Mouse (Mus musculus) gastrocnemius, postnatal 36 days (tissue): ENCODE measurements around the gene Brd3. TPM values are rescaled to one million over a fixed set of nuclear protein-coding genes. Genes with fewer than 3 reads are reported as not detected.

Source experiments
- DNase-seq, 2 experiments: peaks; one replicate each; pipeline ENCODE4 v3.0.0; 2022
- intact Hi-C: fragments of 180-260 bp; cut with DNase I; formaldehyde crosslinking; loops from one replicate; pipeline ENCODE4 v1.15.1; 2025
- total RNA-seq, 2 experiments: library from RNA; stranded (reverse); gene quantifications; 2 replicates each; pipeline ENCODE4 v1.2.3; 2021

Brd3 gene
- total RNA-seq, 2 experiments from 2014 or later, result 18.7 to 19.5 TPM

GRCm38 (mm10) chr2:27438281-27438680, 69.2 kb downstream of the Brd3 start:
- intact Hi-C loops, result no loop called here
- DNase-seq, result no peak

GRCm38 (mm10) chr2:27437876-27438275, 69.6 kb downstream of the Brd3 start:
- DNase-seq, result no peak
- intact Hi-C loops, result no loop called here

GRCm38 (mm10) chr2:27432599-27432998, 74.9 kb downstream of the Brd3 start:
- intact Hi-C loops, result no loop called here
- no peak for DNase-seq

GRCm38 (mm10) chr2:27430621-27431020, 76.8 kb downstream of the Brd3 start:
- DNase-seq, result no peak
- intact Hi-C loops, result no loop called here

- intact Hi-C loops, result loop anchor here (1.0 to 2.0 kb wide), 2 partner anchors 139 to 147 kb away; no protein-coding TSS in a partner anchor
- DNase-seq, result peak; percentile 76 to 81
Observed at GRCm38 (mm10) chr2:27428071-27428470, 79.4 kb downstream of the Brd3 start.

DNA sequence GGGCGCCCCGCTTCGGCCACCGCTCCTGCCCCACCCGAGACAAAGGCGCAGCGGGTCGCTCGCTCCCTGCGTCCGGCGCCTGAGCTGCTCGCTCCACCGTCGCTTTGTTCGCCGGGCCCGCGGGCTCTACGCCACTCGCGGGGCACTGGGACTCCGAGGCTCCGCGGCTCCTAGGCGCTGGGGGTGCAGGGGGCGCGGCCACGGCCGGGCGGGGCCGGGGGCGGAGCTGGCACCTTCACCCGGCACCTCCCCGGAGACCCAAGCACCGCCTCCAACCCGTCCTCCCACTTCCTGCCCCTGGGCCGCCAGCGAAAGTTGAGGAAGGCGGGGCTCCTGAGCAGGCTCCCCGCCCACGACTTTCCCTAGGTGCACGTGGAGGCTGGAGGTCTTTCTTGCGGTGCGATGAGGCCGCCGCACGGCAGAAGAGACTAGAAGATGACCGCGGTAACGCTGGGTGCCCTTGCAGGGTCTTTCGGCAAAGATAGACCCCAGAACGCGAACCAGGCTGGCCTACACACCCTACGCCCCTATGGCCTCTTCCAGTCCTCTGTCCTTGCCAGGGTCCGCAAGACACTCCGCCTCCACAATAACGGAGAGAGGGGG, 80.5 kb downstream of the Brd3 start, which contains the start of gene Vav2:
Vav2 (minus strand) TSS at position 179 of the 603 bp plus-strand sequence.
- peak; percentile 86 to 90 for DNase-seq
- intact Hi-C loops, result no loop called here

GRCm38 (mm10) chr2:27426406-27426854, 81.0 kb downstream of the Brd3 start:
- intact Hi-C loops, result no loop called here
- DNase-seq, result no peak

DNA sequence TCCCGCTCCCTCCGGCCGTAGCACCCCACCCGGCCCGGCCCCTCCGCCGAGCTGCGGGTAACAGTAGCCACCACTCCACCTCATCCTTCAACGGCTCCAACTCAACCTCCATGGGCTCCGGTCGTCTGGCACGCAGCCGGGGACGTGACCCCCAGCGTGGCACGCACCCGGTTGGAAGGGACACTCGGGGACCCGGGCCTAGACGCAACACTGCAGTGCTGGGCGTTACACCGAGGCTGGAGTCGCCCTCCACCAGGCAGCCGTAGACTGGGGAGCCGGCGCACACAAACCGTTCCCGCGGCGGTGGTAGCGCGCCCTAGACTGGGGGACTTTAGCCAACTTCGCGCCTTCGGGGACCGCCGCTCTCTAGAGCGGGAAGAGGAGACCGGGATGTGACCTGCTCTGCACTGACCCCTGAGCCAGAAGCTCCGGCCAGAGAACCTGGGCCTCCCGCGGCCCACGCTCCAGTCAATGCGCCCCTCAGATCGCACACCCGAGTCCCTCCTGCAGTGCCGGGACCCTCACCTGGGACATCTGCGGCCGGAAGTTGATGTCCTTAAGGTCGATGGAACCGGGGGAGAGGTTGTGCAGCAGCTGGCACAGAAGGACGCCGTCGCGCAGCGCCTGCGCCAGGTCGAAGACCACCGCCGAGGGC, 81.6 kb downstream of the Brd3 start:
- peak in 1 of 2 experiments; percentile 39 for DNase-seq
- intact Hi-C loops, result no loop called here

- DNase-seq, result no peak
- intact Hi-C loops, result no loop called here
Observed at GRCm38 (mm10) chr2:27425161-27425611, 82.3 kb downstream of the Brd3 start.

DNA sequence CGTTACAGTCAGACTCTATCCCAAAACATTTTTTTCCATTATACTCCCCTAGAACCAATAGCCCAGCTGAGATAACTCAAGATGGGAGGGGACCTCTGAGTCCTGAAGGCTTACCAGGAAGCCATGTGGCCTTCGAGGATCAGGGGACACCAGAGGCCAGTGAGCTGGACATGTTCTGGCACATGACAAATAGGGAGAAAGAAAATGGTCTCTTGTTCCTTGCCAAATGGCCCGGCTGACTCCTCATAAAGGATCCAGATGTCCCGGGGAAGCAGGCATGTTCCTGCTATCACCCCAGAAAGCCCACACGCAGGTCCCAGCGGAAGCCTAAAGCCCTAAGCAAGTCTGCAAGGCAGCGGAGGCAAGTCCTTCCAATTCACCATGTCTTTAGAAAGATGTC, 83.9 kb downstream of the Brd3 start:
- no peak for DNase-seq
- intact Hi-C loops, result no loop called here

GRCm38 (mm10) chr2:27421293-27422068, 86.0 kb downstream of the Brd3 start:
- no peak for DNase-seq
- intact Hi-C loops, result no loop called here

DNA sequence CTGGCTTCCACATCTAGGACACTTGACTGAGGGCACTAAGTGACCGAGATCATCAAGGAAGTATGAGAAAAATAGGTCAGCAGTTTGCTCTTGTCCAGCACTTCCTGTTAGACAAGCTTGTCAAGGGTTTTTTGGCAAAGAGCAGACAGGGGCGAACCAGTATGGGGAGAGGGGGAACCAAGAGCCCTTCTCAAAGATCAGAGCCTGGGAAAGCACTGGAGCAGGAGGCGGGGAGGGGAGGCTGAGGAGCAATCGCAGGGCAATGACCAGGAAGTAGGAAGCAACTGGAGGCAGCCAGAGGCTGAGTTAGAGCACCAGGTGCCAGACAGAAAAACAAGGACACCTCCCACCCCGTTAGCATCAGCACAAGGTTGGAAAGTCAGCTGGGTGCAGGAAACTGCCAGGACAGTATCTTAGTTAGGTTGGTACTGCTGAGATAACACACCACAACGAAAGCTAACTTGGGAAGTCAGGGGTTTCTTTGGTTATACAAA, 88.8 kb downstream of the Brd3 start:
- DNase-seq, result no peak
- intact Hi-C loops, result no loop called here

DNA sequence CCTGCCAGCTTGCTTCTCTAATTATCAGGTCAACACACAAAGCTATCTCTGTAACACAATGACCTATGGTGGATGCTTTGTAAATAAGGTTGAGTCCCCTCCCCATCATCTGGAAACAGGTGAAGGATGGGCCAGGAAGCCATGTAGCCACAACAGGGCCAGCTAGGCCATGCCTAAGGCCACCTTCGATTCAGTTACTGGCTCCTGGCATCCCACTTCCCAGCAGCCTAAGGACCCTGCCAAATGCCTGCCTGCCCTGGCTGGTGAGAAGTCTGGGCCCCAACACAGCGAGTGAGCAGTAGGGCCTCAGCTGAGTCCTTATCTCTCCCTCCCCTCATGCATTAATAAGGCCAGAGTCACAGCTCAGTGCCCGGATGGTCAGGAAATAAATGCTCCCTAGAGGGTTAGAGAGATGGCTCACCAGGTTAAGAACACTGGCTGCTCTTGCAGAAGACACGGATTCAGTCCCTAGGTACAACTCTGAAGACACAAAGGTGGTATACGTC, 89.8 kb downstream of the Brd3 start:
- DNase-seq, result no peak
- intact Hi-C loops, result no loop called here

DNA sequence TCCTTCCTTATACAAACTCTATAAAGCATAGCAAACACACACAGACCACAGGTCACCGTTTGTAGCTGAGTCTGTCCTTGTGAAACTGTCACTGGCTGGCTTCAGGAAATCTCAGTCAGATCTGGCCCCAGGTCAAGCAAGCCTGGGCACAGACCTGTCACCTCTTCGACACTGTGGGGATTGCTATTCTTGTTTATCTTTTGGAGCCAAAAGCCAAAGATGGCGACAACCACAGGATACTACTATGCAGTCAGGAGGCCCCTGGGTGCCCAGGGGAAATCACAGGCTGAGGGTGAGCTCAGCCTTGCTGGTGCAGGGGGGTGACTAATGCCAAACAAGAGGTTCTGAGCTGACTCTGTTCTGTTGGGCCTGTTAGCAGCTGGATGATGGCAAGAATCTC, 91.0 kb downstream of the Brd3 start:
- DNase-seq, result no peak

GRCm38 (mm10) chr2:27415060-27415783, 92.2 kb downstream of the Brd3 start:
- intact Hi-C loops, result no loop called here
- DNase-seq, result no peak

More for the DNA sequence above, 91.0 kb downstream of the Brd3 start:
- intact Hi-C loops, result no loop called here

GRCm38 (mm10) chr2:27413936-27414657, 93.4 kb downstream of the Brd3 start:
- intact Hi-C loops, result no loop called here
- DNase-seq, result no peak

DNA sequence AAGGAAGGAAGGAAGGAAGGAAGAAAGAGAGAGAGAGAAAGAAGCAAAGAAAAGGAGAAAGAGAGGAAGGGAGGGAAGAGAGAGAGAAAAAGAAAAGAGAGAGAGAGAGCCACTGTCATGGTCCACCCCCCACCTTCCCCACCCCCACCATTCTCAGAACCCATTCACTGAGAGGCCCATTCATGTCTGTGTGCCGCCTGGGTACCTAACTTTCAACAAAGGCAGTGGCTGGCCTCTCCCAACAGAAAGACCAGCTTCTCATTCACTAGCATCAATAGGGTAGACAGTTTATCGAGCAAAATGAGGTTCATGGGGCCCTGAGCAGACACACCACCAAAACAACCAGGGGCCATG, 93.9 kb downstream of the Brd3 start:
- intact Hi-C loops, result no loop called here
- DNase-seq, result no peak

GRCm38 (mm10) chr2:27412245-27412800, 95.1 kb downstream of the Brd3 start:
- no peak for DNase-seq
- intact Hi-C loops, result no loop called here

GRCm38 (mm10) chr2:27411688-27412174, 95.7 kb downstream of the Brd3 start:
- DNase-seq, result no peak
- intact Hi-C loops, result no loop called here
